Mouse (Mus musculus): ENCODE measurements around the gene Actr1a.

Actr1a gene

DNA sequence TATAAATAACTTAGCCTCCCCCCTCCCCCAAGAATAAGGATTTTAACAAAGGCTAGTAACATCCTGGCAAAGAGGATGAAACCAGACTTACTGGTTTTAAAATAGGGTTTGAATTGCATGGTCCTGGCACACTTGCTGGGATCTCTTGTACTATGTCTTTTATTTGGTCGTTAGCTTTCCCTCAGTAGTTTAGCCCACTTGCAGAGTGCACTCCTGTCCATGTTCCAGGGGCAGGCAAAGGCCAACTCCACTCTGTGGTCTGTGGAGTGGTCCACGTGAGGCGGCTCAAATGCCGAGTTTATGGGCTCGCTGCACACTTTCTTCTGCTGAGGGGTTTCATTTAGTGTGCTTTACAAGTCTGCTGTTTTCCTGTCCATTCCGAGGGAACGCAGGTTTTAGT is 4.3 kb upstream of the Actr1a start:
- DNase-seq (ENCODE audit: low spot score in 2 of 2) = no peak

DNA sequence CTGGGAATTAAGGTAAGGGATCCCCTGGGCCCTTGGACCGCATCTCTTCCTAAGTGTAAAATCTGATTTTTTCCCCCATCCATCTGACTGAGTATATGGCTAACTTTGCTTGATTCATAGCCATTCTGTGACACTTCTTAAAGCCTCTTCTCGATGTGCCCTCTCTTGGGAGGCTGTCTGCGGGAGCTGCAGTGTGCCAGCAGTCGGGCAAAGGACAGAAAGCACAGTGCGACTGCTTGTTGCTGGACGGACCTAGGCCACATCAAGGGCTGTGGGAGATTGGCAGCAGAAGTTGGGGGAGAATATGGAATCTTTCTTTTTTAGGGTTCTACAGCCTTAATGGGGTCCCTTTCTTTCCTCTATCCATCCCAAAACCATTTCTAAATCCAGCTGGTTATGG is 3.8 kb upstream of the Actr1a start:
- DNase-seq (ENCODE audit: low spot score in 2 of 2) = no peak

DNA sequence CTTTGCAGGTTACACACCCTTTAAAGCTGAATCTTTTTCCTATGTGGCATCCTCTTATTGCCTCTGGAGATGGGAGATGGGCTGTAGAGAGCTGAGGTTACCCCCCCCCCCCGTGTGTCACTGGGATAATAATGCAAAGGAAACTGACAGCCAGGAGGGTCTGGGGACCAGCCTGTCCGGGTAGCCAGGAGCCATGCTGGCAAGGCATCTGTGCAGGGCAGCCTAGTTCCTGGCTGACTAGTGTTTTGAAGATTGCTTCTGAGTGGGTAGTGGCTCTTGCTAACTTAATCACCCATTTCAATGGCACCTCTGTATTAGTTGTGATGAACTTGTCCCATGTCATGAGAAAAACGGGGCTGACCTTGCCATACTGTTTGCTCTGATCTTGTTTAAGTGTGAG is 2.9 kb upstream of the Actr1a start:
- no peak for DNase-seq (ENCODE audit: low spot score in 2 of 2)

DNA sequence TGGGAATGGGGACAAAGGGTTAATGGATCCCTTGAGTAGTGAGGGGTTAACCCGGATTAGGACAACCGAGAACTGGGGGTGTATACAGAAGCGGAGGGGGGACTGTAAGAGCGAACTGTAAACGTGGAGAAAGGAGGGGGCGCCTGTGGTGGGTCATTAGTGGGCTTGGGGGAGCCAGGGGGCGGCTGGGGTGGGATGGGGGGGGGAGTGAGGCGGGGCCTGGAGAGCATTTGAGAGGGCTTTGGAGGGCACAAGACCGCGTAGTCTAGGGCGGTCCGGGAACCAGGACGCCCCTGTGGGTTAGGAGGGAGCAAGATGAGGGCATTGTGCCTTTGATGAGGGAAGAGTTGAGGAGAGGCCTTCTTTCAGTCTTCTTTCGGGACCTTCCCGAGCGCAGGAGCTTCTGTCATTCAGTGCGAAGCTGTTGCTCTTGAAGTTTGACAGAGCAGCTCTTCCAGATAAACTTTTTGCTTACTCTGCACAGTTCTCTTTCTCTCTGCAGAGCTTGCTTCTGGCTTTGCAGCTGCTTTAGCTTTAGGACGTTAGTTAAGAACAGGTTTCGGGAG is 2.0 kb upstream of the Actr1a start:
- peak in 1 of 2 experiments; percentile 11 for DNase-seq (ENCODE audit: low spot score in 2 of 2)

DNA sequence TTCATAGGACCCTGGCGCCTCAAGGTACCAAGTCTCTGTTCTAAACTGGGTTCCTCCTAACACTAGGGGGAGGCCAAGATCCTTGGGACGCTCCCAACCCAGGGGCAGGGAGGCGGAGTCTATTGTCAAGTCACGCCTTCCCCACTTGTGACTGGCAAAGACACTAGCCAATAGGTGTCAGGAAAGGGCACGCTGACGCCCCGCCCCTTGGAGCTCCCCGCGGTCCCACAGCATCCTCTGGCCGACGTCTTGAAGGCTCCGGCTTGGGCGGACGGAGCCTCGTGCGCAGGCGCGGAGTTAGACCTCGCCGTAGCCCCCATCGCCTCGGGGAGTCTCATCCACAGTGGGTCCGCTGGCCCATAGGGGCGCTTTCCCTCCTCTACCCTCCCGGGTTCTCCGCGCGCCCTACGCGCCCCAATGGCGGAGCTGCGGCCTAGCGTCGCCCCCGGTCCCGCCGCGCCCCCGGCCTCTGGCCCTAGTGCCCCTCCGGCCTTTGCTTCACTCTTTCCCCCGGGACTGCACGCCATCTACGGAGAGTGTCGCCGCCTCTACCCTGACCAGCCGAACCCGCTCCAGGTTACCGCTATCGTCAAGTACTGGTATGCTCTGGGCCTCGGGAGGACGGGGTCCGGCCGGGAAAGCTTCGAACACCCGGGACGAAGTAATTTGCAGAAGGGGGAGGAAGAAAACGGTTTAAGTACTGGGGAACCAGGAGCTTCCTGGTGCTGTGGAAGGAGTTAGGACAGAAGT is 1.3 kb upstream of the Actr1a start, which contains the start of gene Sufu:
Gene Sufu (plus strand): TSS at position 211 of the 750 bp plus-strand sequence.
- DNase-seq (ENCODE audit: low spot score in 2 of 2) = peak; percentile 98

DNA sequence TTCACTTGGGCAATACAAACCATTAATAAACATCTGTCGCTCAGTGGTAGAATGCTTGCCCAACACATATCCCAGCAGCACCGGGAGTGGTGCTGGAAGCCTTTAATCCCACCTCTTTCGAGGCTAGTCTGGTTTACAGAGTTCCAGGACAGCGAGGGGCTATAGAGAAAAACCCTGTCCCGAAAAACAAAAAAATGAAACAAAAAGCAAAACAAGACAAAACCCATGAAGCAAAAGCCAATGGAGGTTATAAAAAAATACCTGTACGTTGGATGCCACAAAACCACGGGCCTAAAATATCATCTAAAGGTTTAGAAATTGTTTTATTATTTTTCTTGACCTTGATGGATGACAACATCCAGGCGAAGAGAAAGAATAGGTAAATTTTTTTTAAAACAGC is 561 bp upstream of the Actr1a start:
- DNase-seq (ENCODE audit: low spot score in 2 of 2) = no peak

- no peak for DNase-seq (ENCODE audit: low spot score in 2 of 2)
Observed at GRCm38 (mm10) chr19:46394712-46395108, 838 bp downstream of the Actr1a start.

DNA sequence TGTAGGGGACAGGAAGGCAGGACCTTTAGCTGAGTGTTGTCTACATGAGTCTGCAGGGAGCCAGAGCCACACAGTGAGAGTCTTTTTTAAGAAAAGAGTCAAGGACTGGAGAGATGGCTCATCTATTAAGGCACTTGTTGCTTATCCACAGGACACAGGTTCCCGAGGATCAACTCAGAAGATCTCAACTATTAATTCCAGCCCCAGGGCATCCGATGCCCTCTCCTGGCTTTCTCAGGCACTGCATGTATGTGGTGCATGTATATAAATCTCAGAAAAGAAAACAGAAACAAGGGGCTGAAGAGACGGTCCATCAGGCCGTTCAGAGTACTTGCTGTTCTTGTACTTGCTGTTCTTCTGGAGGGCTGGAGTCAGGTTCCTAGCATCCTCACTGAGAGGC is 3.5 kb downstream of the Actr1a start:
- no peak for DNase-seq (ENCODE audit: low spot score in 2 of 2)

DNA sequence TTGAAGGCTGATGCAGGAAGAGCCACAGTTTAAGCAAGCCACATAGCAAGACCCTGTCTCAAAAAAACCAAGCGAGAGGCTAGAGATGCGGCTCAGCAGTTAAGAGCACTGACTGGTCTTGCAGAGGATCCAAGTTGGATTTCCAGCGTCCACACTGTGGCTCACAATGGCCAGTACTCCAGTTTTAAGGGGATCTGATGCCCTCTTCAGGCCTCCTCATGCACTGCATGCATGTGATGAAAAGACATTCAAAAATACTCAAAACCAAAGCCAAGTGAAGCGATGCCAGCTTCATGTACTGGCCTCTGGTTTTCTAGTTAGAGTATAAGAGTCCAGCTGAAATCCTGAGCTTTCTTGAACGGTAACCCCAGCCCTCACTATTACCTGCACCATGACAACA is 5.7 kb downstream of the Actr1a start:
- no peak for DNase-seq (ENCODE audit: low spot score in 2 of 2)

GRCm38 (mm10) chr19:46382275-46382674 is 13.3 kb downstream of the Actr1a start:
- no peak for DNase-seq (ENCODE audit: low spot score in 2 of 2)

DNA sequence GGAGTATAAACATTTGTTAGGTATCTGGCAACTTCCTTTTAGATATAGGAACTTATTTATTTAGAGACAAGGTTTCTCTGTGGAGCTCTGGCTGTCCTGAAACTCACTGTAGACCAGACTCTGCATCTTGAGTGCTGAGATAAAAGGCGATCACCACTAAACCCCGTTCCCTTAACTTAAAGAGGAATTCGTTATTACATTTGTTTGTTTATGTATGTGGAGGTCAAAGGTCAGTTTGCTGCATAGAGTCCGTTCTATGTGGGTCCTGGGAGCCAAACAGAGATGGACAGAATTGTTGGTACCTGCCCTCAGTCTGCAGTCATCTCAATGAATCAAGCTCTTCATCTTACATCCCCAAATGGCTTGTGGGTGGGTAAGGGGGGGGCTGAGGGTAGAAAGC is 19.7 kb downstream of the Actr1a start:
- DNase-seq (ENCODE audit: low spot score in 2 of 2) = no peak

GRCm38 (mm10) chr19:46375489-46375888 is 20.1 kb downstream of the Actr1a start:
- DNase-seq (ENCODE audit: low spot score in 2 of 2) = no peak

DNA sequence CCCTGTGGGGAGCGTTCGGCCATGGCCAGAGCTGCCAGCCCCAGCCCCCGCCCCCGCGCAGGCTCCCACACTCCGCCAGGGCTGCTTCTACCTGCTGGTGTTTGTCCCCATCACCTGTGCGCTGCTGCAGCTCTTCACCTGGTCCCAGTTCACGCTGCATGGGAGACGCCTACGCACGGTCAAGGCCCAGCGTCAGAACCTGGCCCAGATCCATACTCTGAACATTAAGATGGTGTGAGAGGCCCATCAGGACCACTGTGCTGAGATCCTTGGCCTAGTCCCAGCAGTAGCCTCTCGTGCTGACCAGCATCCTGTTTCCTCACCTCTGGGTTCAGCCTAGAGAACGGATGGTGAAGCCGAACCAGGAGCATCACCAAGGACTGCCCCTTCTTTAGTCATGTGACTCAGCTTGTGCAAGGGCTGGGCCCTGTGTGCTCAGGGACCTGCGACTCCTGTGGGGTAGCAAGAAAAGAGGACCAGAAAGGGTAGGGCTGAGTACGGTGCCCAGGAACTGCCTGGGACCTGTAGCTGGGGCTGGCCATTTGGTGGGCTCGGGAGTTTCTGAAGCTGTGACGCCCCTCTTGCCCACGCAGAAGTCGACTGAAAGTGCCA is 21.0 kb downstream of the Actr1a start:
- DNase-seq (ENCODE audit: low spot score in 2 of 2) = no peak

DNA sequence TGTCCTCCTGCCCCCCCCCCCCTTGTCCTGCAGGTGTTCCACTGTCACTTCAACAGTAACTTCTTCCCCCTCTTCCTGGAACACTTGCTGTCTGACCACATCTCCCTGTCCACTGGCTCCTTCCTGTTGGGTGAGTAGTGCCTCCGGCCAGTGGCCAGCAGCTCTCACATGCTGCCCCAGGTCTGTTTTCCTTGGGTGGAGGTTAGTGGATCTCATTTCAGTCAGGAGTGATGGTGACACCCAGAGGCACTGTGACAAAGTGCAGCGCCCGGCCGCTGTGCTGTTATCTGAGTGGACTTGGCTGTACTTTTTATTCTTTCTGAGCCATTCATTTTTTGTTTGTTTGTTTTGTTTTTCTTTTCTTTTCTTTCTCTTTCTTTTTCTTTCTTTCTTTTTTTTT is 26.3 kb downstream of the Actr1a start:
- no peak for DNase-seq (ENCODE audit: low spot score in 2 of 2)

DNA sequence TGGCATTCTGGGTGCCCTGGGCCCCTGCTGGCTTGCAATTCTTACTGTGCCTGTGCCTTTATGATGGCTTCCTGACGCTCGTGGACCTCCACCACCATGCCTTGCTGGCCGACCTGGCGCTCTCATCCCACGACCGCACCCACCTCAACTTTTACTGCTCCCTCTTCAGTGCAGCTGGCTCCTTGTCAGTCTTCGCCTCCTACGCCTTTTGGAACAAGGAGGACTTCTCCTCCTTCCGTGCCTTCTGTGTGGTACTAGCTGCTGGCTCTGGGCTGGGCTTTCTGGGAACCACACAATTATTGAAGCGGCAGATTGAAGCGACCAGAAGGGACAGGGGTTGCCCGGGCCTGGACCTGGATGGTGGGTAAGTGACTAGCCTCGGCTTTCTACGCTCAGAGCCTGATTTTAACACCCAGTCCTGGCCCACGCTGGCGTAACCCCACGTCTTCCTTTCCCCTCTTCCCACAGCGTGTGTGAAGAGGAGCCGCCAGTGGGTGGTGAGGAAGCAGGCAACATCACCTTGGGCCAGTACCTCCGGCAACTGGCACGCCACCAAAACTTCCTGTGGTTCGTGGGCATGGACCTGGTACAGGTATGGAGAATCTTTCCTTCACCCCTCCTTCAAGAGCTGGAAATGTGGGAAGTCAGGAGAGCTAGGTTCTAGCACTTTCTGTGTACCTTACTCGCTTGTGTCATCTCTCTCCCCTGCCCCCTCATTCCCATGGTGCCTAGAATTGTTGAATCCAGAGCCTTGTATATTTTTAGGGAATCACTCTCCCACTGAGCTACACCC is 27.6 kb downstream of the Actr1a start:
- no peak for DNase-seq (ENCODE audit: low spot score in 2 of 2)

GRCm38 (mm10) chr19:46363294-46364009 is 32.1 kb downstream of the Actr1a start:
- DNase-seq (ENCODE audit: low spot score in 2 of 2) = no peak

GRCm38 (mm10) chr19:46362104-46362503 is 33.4 kb downstream of the Actr1a start:
- no peak for DNase-seq (ENCODE audit: low spot score in 2 of 2)

DNA sequence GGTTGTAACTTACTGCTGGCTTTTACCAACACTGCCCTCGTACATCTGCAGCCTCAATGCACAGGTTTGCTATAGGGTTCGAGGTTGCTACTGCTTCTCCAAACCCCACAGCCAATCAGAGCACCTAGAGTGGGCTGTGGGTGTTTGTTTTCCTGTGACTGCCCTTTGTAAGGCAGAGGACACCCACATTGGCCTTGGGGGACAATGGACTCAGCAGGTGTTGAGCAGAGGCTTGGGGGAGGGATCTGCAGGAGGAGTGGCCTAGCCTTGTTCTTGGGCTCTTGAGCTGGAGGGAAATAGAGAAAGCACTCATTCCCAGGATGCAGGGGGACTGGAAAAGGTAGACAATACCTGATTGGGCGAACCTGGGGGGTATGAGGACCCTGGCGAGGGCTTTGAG is 37.2 kb downstream of the Actr1a start:
- no peak for DNase-seq (ENCODE audit: low spot score in 2 of 2)

DNA sequence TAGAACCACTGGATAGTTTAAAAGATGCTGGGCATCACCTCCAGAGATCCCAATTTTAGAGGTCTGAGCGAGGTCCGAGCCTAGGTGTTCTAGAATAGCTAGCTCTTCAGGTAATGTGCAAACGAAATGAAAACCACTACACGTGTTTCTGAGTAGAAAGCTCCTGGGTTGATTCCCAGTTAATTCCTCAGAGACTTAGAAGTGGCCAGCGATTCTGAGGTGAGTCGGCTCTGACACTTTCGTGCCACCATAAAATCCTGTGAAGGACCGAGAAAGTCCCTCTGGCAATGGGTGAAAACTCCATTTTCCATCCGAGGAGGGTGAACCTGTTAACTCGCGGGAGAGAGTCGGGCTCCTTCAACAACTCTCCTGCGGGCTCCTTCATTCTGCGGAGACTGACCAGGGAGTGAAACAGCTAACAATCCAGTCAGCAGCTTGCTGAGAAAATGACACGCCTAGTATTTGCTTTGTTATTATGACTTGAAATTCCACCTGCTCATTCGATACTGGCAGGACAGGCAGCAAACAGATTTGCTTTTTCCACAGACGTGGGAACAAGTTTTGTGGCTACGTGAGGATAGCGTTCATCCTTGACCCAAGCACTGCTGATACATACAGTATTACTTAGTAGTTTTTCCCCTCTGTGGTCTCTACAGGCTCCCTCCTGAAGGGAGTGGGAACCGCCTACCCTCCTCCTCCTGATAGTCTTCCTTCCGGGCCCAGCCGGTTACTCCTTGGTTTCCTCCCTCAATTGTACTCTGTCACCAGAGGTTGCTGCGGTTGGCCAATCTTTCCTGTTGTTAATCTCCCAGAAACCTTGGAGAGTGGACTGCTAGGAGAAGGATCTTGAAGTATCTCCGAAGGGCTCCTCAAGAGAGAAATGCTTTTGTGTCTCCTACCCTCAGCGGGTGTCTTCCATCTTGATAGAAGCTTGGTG is 37.9 kb downstream of the Actr1a start:
- DNase-seq (ENCODE audit: low spot score in 2 of 2) = no peak

- DNase-seq (ENCODE audit: low spot score in 2 of 2) = peak; percentile 81 to 84
Observed at GRCm38 (mm10) chr19:46356701-46357138, 38.8 kb downstream of the Actr1a start.
